Comparison of ENCODE assay signal across 11 mouse cellular contexts in genomic region chr8:125166545-125166944, GRCm38 (mm10).
"Had no signal": no experiment of that assay in that cellular context is flagged by ENCODE, and none has a peak within 500 bp of the region (broad histone marks: within the 10 kb centered on the region; RNA-seq: fewer than 3 reads in every experiment).

No protein-coding gene starts in this region.

- H3K4me2 ChIP-seq: limb, embryonic 13.5 days; liver, embryonic 12.5 days; liver, embryonic 15.5 days; neural tube, embryonic 12.5 days; neural tube, embryonic 15.5 days had no signal

- H3K27ac ChIP-seq: kidney, postnatal 0 days; layer of hippocampus, adult 2 months; limb, embryonic 10.5 days; limb, embryonic 13.5 days; liver, embryonic 12.5 days; liver, embryonic 15.5 days; neural tube, embryonic 12.5 days; neural tube, embryonic 15.5 days; stomach, postnatal 0 days had no signal

- H3K9me3 ChIP-seq: limb, embryonic 10.5 days; limb, embryonic 13.5 days; liver, embryonic 12.5 days; liver, embryonic 15.5 days; megakaryocyte, embryonic 14.5 days; neural tube, embryonic 12.5 days; neural tube, embryonic 15.5 days had no signal

- H3K36me3 ChIP-seq: limb, embryonic 10.5 days; limb, embryonic 13.5 days; liver, embryonic 12.5 days; liver, embryonic 15.5 days; neural tube, embryonic 12.5 days; neural tube, embryonic 15.5 days had no signal

- DNase-seq: layer of hippocampus, adult 9-11 months had no signal

- H3K27me3 ChIP-seq: liver, embryonic 15.5 days had no signal

- ATAC-seq: liver, embryonic 12.5 days had no signal

- H3K9ac ChIP-seq: limb, embryonic 13.5 days; liver, embryonic 12.5 days; liver, embryonic 15.5 days; neural tube, embryonic 12.5 days; neural tube, embryonic 15.5 days had no signal

- H3K4me3 ChIP-seq: layer of hippocampus, adult 2 months; limb, embryonic 10.5 days; limb, embryonic 13.5 days; liver, embryonic 12.5 days; liver, embryonic 15.5 days; megakaryocyte, embryonic 14.5 days; neural tube, embryonic 12.5 days; neural tube, embryonic 15.5 days had no signal

- H3K4me1 ChIP-seq: liver, embryonic 12.5 days; liver, embryonic 15.5 days; megakaryocyte, embryonic 14.5 days had no signal
